Mouse (Mus musculus) ES-E14 (cell line): ENCODE measurements at regions not wholly inside any gene's neighbourhood (a gene's known extent, or its start where the extent isn't known, plus 50 kb on each side); places are given as distances from the start of the nearest gene placed in this dataset.

ENCODE experiments used
- CHD2 ChIP-seq: IDR thresholded peaks from 2 replicates; pipeline ENCODE4 v1.6.1; 2014; ENCODE audit warnings: mild to moderate bottlenecking, low read depth, low read length, inconsistent platforms
- HCFC1 ChIP-seq: IDR thresholded peaks from 2 replicates; pipeline ENCODE4 v1.6.1; 2012; ENCODE audit warnings: low read length, inconsistent platforms, borderline replicate concordance; ENCODE audit not compliant: insufficient read depth
- MAFK ChIP-seq: IDR thresholded peaks from 2 replicates; pipeline ENCODE4 v1.6.1; 2014; ENCODE audit warnings: mild to moderate bottlenecking, low read depth, low read length, inconsistent platforms; ENCODE audit not compliant: insufficient read depth
- ZC3H11A ChIP-seq: IDR thresholded peaks from 2 replicates; pipeline ENCODE4 v1.6.1; 2012; ENCODE audit warnings: low read depth, mild to moderate bottlenecking, inconsistent platforms, low read length, borderline replicate concordance
- ZNF384 ChIP-seq: IDR thresholded peaks from 2 replicates; pipeline ENCODE4 v1.6.1; 2012; ENCODE audit warnings: low read depth, low read length, inconsistent platforms

- TF ChIP-seq ZNF384 (no peak), ZC3H11A (no peak), CHD2 (no peak), MAFK (no peak), HCFC1 (no peak)
Measured at GRCm38 (mm10) chr2:173340044-173340601, 63.8 kb upstream of the Pmepa1 start.
